Mouse (Mus musculus) cortical plate, adult 2 months (tissue): ENCODE data around the gene Aagab.

Experiments used
- CTCF ChIP-seq: fragments of 200-500 bp; IDR thresholded peaks from 2 replicates; pipeline ENCODE4 v1.5.1; 2011; ENCODE audit warnings: mild to moderate bottlenecking, control low read depth, low read length; ENCODE audit not compliant: insufficient read depth; ENCODE audit errors: extremely low read depth
- POLR2A ChIP-seq: fragments of 200-500 bp; IDR thresholded peaks from 2 replicates; pipeline ENCODE4 v1.6.1; 2011; ENCODE audit warnings: mild to moderate bottlenecking, low read length, control low read depth; ENCODE audit not compliant: insufficient read depth; ENCODE audit errors: extremely low read depth

DNA sequence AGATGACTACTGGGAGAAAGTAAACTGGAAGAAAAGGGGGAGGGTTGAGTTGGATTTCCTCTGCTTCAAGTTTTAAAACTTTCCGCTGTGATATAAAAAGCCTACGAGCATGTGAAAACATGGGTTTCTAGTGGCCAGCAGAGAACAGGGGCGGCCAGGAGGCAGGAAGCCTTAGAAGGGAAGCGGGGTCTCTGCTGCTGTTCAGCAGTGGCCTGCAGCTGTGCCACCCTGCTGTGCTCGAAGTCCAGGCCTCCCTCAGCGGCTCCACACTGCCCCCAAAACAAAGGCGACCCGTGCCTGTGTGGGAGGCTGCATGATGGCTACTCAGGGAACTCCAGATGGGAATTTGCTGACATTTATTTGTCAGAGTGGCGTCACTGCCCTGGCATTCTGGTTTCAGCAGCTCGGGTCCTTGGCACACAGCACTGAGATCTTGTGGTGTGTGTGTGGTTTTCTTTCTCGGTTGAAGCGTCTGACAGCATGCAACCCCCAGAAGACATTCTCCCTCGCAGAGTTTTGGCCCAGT is 8.4 kb downstream of the Aagab start:
- no peak for TF ChIP-seq CTCF
- no peak for TF ChIP-seq POLR2A
